Mouse (Mus musculus) Muller cell, postnatal 12 days (primary cell): Measurements from ENCODE around the gene Cacna2d2.

Experiments used
- DNase-seq: peaks from one replicate; pipeline ENCODE4 v3.0.0-alpha.2; 2015; ENCODE audit errors: inconsistent ontology term

Gene Cacna2d2

GRCm38 (mm10) chr9:107399491-107399971, at the start of gene Cacna2d2:
TSS of gene Cacna2d2 (plus strand) at chr9:107399612.
- peak; percentile 60 for DNase-seq

- DNase-seq = no peak
Observed at GRCm38 (mm10) chr9:107354826-107355225, 44.6 kb upstream of the Cacna2d2 start.

- peak; percentile 18 for DNase-seq
Observed at GRCm38 (mm10) chr9:107355870-107356765, 43.3 kb upstream of the Cacna2d2 start.

GRCm38 (mm10) chr9:107357651-107358050, 41.8 kb upstream of the Cacna2d2 start:
- DNase-seq = peak; percentile 54

- DNase-seq = no peak
Observed at GRCm38 (mm10) chr9:107360989-107361388, 38.4 kb upstream of the Cacna2d2 start.

GRCm38 (mm10) chr9:107366644-107367043, 32.8 kb upstream of the Cacna2d2 start:
- DNase-seq = peak; percentile 26

GRCm38 (mm10) chr9:107368302-107368701, 31.1 kb upstream of the Cacna2d2 start:
- no peak for DNase-seq

- no peak for DNase-seq
Observed at GRCm38 (mm10) chr9:107369270-107370105, 29.9 kb upstream of the Cacna2d2 start.

- DNase-seq = no peak
Observed at GRCm38 (mm10) chr9:107370106-107370463, 29.3 kb upstream of the Cacna2d2 start.

GRCm38 (mm10) chr9:107372441-107372840, 27.0 kb upstream of the Cacna2d2 start:
- no peak for DNase-seq

- no peak for DNase-seq
Observed at GRCm38 (mm10) chr9:107374623-107375022, 24.8 kb upstream of the Cacna2d2 start.

GRCm38 (mm10) chr9:107375451-107375850, 24.0 kb upstream of the Cacna2d2 start:
- no peak for DNase-seq

- DNase-seq = no peak
Observed at GRCm38 (mm10) chr9:107377961-107378512, 21.4 kb upstream of the Cacna2d2 start.

- DNase-seq = peak; percentile 32
Observed at GRCm38 (mm10) chr9:107381723-107382122, 17.7 kb upstream of the Cacna2d2 start.

GRCm38 (mm10) chr9:107384396-107384795, 15.0 kb upstream of the Cacna2d2 start:
- DNase-seq = no peak

- DNase-seq = no peak
Observed at GRCm38 (mm10) chr9:107386722-107387121, 12.7 kb upstream of the Cacna2d2 start.

- no peak for DNase-seq
Observed at GRCm38 (mm10) chr9:107387708-107388107, 11.7 kb upstream of the Cacna2d2 start.

- DNase-seq = no peak
Observed at GRCm38 (mm10) chr9:107388263-107388662, 11.1 kb upstream of the Cacna2d2 start.

GRCm38 (mm10) chr9:107396397-107396796, 3.0 kb upstream of the Cacna2d2 start:
- no peak for DNase-seq

GRCm38 (mm10) chr9:107398968-107399367, 444 bp upstream of the Cacna2d2 start:
- no peak for DNase-seq

GRCm38 (mm10) chr9:107400060-107400511, 674 bp downstream of the Cacna2d2 start:
- peak; percentile 23 for DNase-seq
